Mouse (Mus musculus): Measurements from ENCODE around the gene Syngap1. TPM values are rescaled to one million over a fixed set of nuclear protein-coding genes. Genes with fewer than 3 reads are reported as not detected.
"Not testable (repeated sequence)": the region's sequence is repeated elsewhere in the genome, so short reads cannot be mapped to it uniquely, and the experiment has no call there.

The Syngap1 gene
- total RNA-seq (2014; rRNA removed) (84.2 and 85.2 TPM in 2 replicates), polyA plus RNA-seq (2015; fragmentation: Nextera tagmentation; extraction: Ambion mirVana) (3.1 and 5.0 TPM in 2 replicates)

- no peak for TF ChIP-seq CTCF (IDR thresholded peaks at IDR 0.05; ENCODE audit: low read depth)
- peak; percentile 36 for ATAC-seq
- Histone ChIP-seq H3K9me3 (ENCODE audit: low read length) (no peaks in the 10 kb centered on the region), H3K4me2 (ENCODE audit: low read depth) (peak within 1 kb of the TSS; percentile 97), H3K27ac (ENCODE audit: low read depth, low read length) (peak within 1 kb of the TSS; percentile 93), H3K27me3 (ENCODE audit: insufficient read depth, low read length) (no peaks in the 10 kb centered on the region), H3K4me1 (ENCODE audit: insufficient read depth) (peaks cover 22% of the 10 kb centered on the region), H3K36me3 (ENCODE audit: insufficient read depth) (peaks cover 9% of the 10 kb centered on the region; the same call in 1 of the 2 replicates), H3K9ac (peak within 1 kb of the TSS; percentile 69), H3K4me3 (ENCODE audit: low read depth, low read length) (peak within 1 kb of the TSS; percentile 65)
- 2% methylated on average over 17 of the region's 24 CpGs for WGBS
- peak; percentile 80 for DNase-seq
Observed at GRCm38 (mm10) chr17:26941031-26941789, at the start of gene Syngap1. Syngap1 (plus strand) TSS chr17:26941253.

GRCm38 (mm10) chr17:26892635-26893375 lies 48.2 kb upstream of the Syngap1 start:
- no peak for TF ChIP-seq CTCF (IDR thresholded peaks at IDR 0.05; ENCODE audit: low read depth)
- DNase-seq (no peak), ATAC-seq (peak; percentile 62)
- H3K27me3 ChIP-seq (ENCODE audit: insufficient read depth, low read length): no peaks in the 10 kb centered on the region
- H3K27ac ChIP-seq (ENCODE audit: low read depth, low read length): peak overlapping the region; percentile 45; the same call in 1 of the 2 replicates
- no peaks in the 10 kb centered on the region for H3K9me3 ChIP-seq (ENCODE audit: low read length)
- H3K4me1 ChIP-seq (ENCODE audit: insufficient read depth): peaks cover 26% of the 10 kb centered on the region
- 13% methylated on average over 16 of the region's 16 CpGs for WGBS
- no peak overlapping the region for H3K9ac ChIP-seq
- H3K36me3 ChIP-seq (ENCODE audit: insufficient read depth): no peaks in the 10 kb centered on the region
- no peak overlapping the region for H3K4me3 ChIP-seq (ENCODE audit: low read depth, low read length)
- H3K4me2 ChIP-seq (ENCODE audit: low read depth): peak overlapping the region; percentile 10

- H3K4me2 ChIP-seq (ENCODE audit: low read depth): no peak overlapping the region
- H3K9ac ChIP-seq: no peak overlapping the region
- H3K36me3 ChIP-seq (ENCODE audit: insufficient read depth): no peaks in the 10 kb centered on the region
- H3K27ac ChIP-seq (ENCODE audit: low read depth, low read length): no peak overlapping the region
- no peak overlapping the region for H3K4me3 ChIP-seq (ENCODE audit: low read depth, low read length)
- ATAC-seq: peak; percentile 21; the same call in 1 of the 2 replicates
- DNase-seq: no peak
- H3K9me3 ChIP-seq (ENCODE audit: low read length): no peaks in the 10 kb centered on the region
- peaks cover 26% of the 10 kb centered on the region for H3K4me1 ChIP-seq (ENCODE audit: insufficient read depth)
- 31% methylated on average over 6 of the region's 6 CpGs for WGBS
- H3K27me3 ChIP-seq (ENCODE audit: insufficient read depth, low read length): no peaks in the 10 kb centered on the region
- TF ChIP-seq CTCF (IDR thresholded peaks at IDR 0.05; ENCODE audit: low read depth): no peak
Observed at GRCm38 (mm10) chr17:26893492-26893891, 47.6 kb upstream of the Syngap1 start.

GRCm38 (mm10) chr17:26894342-26894741 lies 46.7 kb upstream of the Syngap1 start:
- H3K4me1 ChIP-seq (ENCODE audit: insufficient read depth): peaks cover 26% of the 10 kb centered on the region
- peak; percentile 37 for DNase-seq
- TF ChIP-seq CTCF (IDR thresholded peaks at IDR 0.05; ENCODE audit: low read depth): no peak
- no peaks in the 10 kb centered on the region for H3K36me3 ChIP-seq (ENCODE audit: insufficient read depth)
- 72% methylated on average over 6 of the region's 6 CpGs for WGBS
- peak; percentile 80 for ATAC-seq
- H3K4me2 ChIP-seq (ENCODE audit: low read depth): no peak overlapping the region
- no peak overlapping the region for H3K9ac ChIP-seq
- H3K27ac ChIP-seq (ENCODE audit: low read depth, low read length): peak overlapping the region; percentile 40
- H3K4me3 ChIP-seq (ENCODE audit: low read depth, low read length): no peak overlapping the region
- no peaks in the 10 kb centered on the region for H3K9me3 ChIP-seq (ENCODE audit: low read length)
- no peaks in the 10 kb centered on the region for H3K27me3 ChIP-seq (ENCODE audit: insufficient read depth, low read length)

- H3K9me3 ChIP-seq (ENCODE audit: low read length): no peaks in the 10 kb centered on the region
- H3K9ac ChIP-seq: no peak overlapping the region
- no peaks in the 10 kb centered on the region for H3K36me3 ChIP-seq (ENCODE audit: insufficient read depth)
- TF ChIP-seq CTCF (IDR thresholded peaks at IDR 0.05; ENCODE audit: low read depth): peak; percentile 82
- H3K27ac ChIP-seq (ENCODE audit: low read depth, low read length): no peak overlapping the region
- ATAC-seq (no peak), DNase-seq (peak; percentile 59)
- 11% methylated on average over 10 of the region's 10 CpGs for WGBS
- no peak overlapping the region for H3K4me3 ChIP-seq (ENCODE audit: low read depth, low read length)
- H3K27me3 ChIP-seq (ENCODE audit: insufficient read depth, low read length): no peaks in the 10 kb centered on the region
- H3K4me2 ChIP-seq (ENCODE audit: low read depth): no peak overlapping the region
- H3K4me1 ChIP-seq (ENCODE audit: insufficient read depth): peaks cover 26% of the 10 kb centered on the region
Observed at GRCm38 (mm10) chr17:26895578-26895977, 45.5 kb upstream of the Syngap1 start.

GRCm38 (mm10) chr17:26900916-26901315 lies 40.1 kb upstream of the Syngap1 start:
- Histone ChIP-seq H3K4me2 (ENCODE audit: low read depth) (no peak overlapping the region), H3K27me3 (ENCODE audit: insufficient read depth, low read length) (no peaks in the 10 kb centered on the region), H3K36me3 (ENCODE audit: insufficient read depth) (no peaks in the 10 kb centered on the region), H3K4me3 (ENCODE audit: low read depth, low read length) (no peak overlapping the region), H3K9ac (no peak overlapping the region), H3K9me3 (ENCODE audit: low read length) (no peaks in the 10 kb centered on the region), H3K4me1 (ENCODE audit: insufficient read depth) (no peaks in the 10 kb centered on the region), H3K27ac (ENCODE audit: low read depth, low read length) (no peak overlapping the region)
- ATAC-seq (no peak), DNase-seq (no peak)
- TF ChIP-seq CTCF (IDR thresholded peaks at IDR 0.05; ENCODE audit: low read depth): no peak
- 78% methylated on average over 6 of the region's 6 CpGs for WGBS

- Histone ChIP-seq H3K27ac (ENCODE audit: low read depth, low read length) (no peak overlapping the region), H3K9me3 (ENCODE audit: low read length) (no peaks in the 10 kb centered on the region), H3K4me2 (ENCODE audit: low read depth) (no peak overlapping the region), H3K9ac (no peak overlapping the region), H3K27me3 (ENCODE audit: insufficient read depth, low read length) (no peaks in the 10 kb centered on the region), H3K36me3 (ENCODE audit: insufficient read depth) (no peaks in the 10 kb centered on the region), H3K4me3 (ENCODE audit: low read depth, low read length) (no peak overlapping the region), H3K4me1 (ENCODE audit: insufficient read depth) (no peaks in the 10 kb centered on the region)
- ATAC-seq (no peak), DNase-seq (no peak)
- WGBS: 58% methylated on average over 5 of the region's 5 CpGs
- 0 out of 2 replicates have a peak, but pooled peaks have one; percentile 7 for TF ChIP-seq CTCF (IDR thresholded peaks at IDR 0.05; ENCODE audit: low read depth)
Observed at GRCm38 (mm10) chr17:26904320-26904719, 36.7 kb upstream of the Syngap1 start.

- H3K4me3 ChIP-seq (ENCODE audit: low read depth, low read length); H3K27ac ChIP-seq (ENCODE audit: low read depth, low read length); H3K4me1 ChIP-seq (ENCODE audit: insufficient read depth); H3K9me3 ChIP-seq (ENCODE audit: low read length); DNase-seq; ATAC-seq; H3K36me3 ChIP-seq (ENCODE audit: insufficient read depth); H3K9ac ChIP-seq; H3K27me3 ChIP-seq (ENCODE audit: insufficient read depth, low read length); H3K4me2 ChIP-seq (ENCODE audit: low read depth): not testable (repeated sequence)
- 60% methylated on average over 14 of the region's 15 CpGs for WGBS
Observed at GRCm38 (mm10) chr17:26907506-26907905, 33.5 kb upstream of the Syngap1 start.

Measured in forebrain, postnatal 0 days (tissue).